Mouse (Mus musculus) mouse trophoblast stem cell (cell line): Measurements from ENCODE around the gene Hist1h2ab.
"Not testable (repeated sequence)": the region's sequence is repeated elsewhere in the genome, so short reads cannot be mapped to it uniquely, and the experiment has no call there.

Experiments used
- in situ Hi-C, 2 experiments: fragments of 300-500 bp; cut with MseI, MboI; formaldehyde crosslinking; loops; 2 replicates in 1 of 2; 3 replicates in 1 of 2; pipeline ENCODE4 v1.15.1; 2025

The Hist1h2ab gene

GRCm38 (mm10) chr13:23750839-23751477, at the start of gene Hist1h2ab:
Gene Hist1h2ab, plus strand, starts transcription at chr13:23751126.
- in situ Hi-C loops, result not testable (repeated sequence)

DNA sequence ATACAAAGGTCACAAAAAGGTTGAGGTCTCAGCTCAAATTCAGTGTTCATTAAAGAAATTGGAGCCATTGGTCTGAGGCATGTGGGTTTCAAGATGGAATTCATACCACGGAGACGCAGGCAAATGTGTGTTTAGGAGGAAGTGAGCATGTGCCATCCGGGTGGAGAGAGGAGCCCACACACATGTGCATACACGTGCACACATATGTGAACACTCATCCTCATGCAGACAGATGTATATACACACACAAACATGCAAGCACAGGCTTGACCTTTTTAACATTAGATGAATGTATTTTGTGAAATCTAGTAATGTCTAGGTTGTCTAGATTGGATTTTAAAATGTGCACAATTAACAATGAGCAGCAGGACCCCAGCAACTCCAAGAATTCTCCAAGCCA, 48.7 kb upstream of the Hist1h2ab start:
- in situ Hi-C loops, result loop anchor here in 1 of 2 experiments (5.0 kb wide), 1 partner anchor 35 kb away; the partner anchor contains the start of gene Hist1h1c

DNA sequence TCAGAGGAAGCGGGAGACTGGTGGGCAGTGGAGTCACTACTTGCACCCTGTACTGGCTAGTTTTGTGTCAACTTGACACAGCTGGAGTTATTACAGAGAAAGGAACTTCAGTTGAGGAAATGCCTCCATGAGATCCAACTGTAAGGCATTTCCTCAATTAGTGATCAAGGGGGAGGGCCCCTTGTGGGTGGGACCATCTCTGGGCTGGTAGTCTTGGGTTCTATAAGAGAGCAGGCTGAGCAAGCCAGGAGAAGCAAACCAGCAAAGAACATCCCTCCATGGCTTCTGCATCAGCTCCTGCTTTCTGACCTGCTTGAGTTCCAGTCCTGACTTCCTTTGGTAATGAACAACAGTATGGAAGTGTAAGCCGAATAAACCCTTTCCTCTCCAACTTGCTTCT, 48.1 kb upstream of the Hist1h2ab start:
- in situ Hi-C loops, result loop anchor here in 1 of 2 experiments (5.0 kb wide), 1 partner anchor 34 kb away; the partner anchor contains the start of gene Hist1h1c

DNA sequence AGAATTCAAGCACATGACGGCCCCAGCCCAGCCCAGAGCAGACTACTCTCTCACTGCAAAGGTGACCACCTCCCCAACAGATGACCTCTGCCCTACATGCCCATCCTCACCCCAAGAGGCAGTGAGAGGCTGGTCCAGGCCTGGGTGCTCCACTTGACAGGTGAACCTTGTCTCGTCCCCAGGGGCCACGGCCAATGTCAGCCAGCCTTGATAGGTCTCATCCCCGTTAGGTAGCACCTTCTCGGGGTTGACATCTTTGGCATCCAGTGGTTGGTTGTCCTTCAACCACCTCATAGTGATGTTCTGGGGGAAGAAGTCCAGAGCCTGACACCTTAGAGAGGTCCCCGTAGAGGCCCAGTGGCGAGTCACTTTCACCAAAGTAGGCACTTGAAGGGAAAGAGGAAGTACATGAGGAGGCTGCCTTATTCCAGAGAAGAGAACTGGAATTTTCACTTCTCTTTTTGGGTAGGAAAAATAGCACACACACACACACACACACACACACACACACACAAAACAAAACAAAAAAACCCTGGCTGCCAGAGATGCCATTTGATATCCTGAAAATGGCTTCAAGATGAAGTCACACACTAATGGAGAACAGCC, 45.1 kb upstream of the Hist1h2ab start:
- in situ Hi-C loops, result no loop called here

DNA sequence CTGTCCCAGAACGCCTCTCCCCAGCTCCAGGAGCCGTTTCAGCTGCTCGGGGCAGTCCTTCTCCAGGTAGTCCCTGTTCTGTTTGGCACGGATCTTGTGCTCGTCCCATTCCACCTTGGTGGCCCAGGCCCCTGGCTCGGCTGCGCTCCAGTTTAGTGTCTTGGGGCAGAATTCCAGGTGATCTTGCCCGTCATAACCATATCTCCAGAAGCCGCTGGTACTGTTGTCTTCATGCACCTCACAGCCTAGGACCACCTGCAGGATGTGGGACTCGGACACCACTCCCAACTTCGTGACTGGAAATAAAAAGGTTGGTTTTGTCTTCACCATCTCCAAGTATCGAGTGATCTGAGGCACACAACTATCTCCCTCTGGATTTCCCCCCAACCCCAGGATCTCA, 44.2 kb upstream of the Hist1h2ab start:
- in situ Hi-C loops, result no loop called here

DNA sequence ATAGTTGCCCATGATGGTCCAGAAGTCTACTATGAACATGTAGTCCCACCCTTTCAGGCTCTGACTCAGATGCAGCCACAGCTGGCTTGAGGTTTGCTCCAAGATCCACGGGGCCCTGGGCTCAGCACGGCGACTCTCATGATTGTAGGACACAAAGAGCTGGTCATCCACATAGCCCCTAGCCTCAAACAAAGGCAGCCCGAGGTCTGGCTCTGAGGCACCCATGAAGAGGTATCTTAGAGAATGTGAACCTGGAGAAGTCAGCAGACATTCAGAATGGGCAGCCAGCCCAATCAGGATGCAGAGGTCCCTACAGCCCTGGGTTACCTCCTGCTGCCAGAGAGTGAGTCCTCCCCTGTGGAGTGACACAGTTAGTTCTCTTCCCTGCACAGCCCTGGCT, 42.9 kb upstream of the Hist1h2ab start:
- in situ Hi-C loops, result no loop called here

DNA sequence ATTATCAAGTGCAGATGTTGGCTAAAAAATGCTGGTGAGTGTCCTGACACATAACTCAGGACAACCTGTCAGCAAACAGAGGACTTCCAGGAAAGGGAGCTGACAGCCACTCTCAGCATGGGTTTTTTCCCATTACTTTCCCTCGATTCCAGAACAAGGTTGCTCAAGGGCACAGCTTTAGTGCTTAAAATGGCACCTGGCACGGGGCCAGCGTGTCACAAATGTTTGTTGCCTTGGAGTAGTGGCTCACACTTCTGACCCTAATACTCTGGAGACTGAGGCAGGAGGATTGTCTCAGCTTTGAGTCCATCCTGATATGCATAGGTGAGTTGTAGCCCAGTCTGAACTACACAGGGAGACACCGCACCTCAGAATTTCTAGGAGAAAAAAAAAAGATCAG, 42.3 kb upstream of the Hist1h2ab start:
- in situ Hi-C loops, result no loop called here

GRCm38 (mm10) chr13:23709714-23710373, 41.1 kb upstream of the Hist1h2ab start:
- in situ Hi-C loops, result no loop called here

DNA sequence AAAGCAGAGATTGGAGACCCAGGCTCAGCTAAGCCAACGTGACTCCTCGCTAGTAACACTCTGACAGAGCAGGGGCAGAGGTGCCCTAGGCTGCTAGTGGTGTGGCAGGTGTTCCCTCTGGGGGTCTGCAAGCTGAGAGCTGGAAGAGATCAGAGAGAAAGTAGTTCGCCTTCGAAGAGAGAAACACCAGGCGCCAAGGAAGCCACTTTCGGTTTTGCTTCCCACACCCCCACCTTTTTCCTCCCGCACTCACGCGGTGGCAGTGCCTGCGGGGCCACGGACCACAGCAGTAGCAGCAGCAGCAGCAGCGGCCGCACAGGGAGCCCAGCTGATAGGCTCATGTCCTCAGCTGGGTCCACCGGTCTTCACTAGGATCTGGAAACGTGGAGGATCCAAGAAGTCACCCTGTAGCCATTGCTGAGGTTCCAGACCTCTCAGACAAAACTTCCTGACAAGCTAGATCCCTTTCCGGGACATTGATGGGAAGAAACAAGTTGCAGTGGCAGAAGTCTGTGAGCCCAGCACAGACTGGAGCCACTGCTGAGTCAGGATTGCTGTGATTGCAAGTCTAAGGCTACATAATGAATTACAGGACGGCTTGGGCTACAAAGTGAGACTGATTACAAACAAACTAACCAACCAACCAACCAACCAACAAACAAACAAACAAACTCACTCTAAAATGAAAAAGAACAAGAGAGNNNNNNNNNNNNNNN, 40.4 kb upstream of the Hist1h2ab start, which contains the start of gene Hfe:
Hfe (minus strand) TSS at position 481 of the 716 bp plus-strand sequence.
- in situ Hi-C loops, result no loop called here

- in situ Hi-C loops, result no loop called here
These were observed 34.5 kb upstream of the Hist1h2ab start for GRCm38 (mm10) chr13:23716261-23717042.

DNA sequence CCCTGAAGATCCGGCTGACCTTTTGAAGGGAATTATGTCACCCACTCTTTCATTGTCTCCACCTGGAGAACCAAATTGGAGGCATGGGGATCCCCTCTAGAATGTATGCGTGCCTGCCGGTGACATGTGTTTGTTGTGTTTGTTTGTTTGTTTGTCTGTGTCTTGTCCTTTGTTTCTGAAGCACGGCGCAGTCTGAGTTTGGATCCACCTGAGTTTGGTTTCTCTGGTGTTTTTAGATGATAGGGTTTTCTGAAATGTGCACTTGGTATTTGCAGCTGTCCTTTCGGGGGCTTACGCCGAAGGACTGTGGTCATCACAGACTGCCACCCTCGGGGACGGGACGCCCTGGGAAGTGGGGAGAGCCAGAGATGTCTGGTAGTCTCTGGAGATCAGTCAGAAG, 33.8 kb upstream of the Hist1h2ab start:
- in situ Hi-C loops, result no loop called here

DNA sequence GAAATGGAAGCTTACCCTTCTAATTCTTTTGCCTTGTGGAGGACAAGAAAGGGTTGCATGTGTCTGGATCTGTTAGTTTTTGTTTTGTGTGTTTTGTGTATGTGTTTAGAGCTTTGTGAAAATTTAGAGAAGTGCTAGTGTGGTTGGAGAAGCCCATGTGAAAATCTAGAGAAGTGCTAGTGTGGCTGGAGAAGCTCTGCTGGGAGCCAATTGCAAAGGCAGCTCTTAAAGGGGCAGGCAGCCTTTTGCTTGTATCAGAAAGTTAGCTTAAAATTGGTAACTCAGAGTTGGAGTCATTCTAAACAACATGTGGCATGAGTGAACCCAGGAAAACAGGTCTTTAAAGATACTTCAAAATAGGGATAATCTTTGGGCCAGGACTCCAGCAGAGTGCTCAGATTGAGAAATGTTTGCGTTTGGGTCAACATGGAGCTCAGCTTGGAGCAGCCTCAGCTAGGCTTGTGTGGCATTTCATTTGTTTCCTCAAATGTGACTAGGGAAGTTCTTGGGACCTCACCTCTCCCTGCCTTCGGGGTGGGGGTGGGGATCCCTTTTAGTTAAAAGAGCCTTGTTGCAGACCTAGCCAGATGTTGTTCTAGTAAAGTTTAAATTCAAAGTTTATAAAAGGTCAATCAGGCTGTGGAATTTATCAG, 33.2 kb upstream of the Hist1h2ab start:
- in situ Hi-C loops, result not testable (repeated sequence)

DNA sequence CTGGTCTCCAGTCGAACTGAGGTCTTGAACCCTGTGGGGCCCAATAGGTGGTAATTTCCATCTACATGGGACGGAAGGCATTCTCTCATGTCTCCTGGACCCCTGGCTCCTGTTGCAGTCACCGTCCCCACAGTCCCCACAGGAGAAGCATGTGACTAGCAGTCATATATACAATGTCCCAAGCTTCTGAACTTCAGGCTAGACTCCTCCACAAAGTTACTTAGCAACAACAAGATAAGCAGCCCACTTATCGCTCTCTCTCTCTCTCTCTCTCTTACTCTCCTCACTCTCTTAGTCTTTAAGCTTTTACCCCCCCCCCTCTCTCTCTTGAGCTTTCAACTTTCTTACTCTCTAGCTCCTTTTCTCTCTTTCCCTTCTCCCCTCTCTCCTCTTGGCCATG, 26.7 kb upstream of the Hist1h2ab start:
- in situ Hi-C loops, result no loop called here

GRCm38 (mm10) chr13:23725213-23725612, 25.7 kb upstream of the Hist1h2ab start:
- in situ Hi-C loops, result no loop called here

- in situ Hi-C loops, result no loop called here
These were observed 22.3 kb upstream of the Hist1h2ab start for GRCm38 (mm10) chr13:23728472-23729191.

DNA sequence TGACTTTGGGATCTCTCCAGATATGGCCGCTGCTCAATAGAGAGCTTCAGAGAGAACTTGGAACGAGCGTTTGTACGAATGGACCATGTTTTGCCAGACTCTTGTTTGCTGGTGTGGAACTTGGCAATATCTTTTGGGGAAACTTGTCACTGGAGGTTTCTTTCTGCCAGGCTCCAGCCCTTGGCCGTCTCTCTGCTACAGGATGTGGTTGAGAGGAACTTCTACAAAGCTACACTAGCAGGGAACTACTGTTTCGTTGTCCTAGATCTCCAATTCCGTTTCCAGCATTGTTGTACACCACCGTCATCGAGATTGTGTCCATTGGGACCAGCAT, 21.8 kb upstream of the Hist1h2ab start:
- in situ Hi-C loops, result no loop called here

- in situ Hi-C loops, result loop anchor here in 1 of 2 experiments (5.0 kb wide), 1 partner anchor 32 kb away; the partner anchor contains the start of genes Hist1h1t and Hist1h4c
These were observed 21.2 kb upstream of the Hist1h2ab start for GRCm38 (mm10) chr13:23729706-23730105.

GRCm38 (mm10) chr13:23730479-23730878, 20.4 kb upstream of the Hist1h2ab start:
- in situ Hi-C loops, result loop anchor here in 1 of 2 experiments (5.0 kb wide), 1 partner anchor 33 kb away; the partner anchor contains the start of genes Hist1h1t and Hist1h4c

DNA sequence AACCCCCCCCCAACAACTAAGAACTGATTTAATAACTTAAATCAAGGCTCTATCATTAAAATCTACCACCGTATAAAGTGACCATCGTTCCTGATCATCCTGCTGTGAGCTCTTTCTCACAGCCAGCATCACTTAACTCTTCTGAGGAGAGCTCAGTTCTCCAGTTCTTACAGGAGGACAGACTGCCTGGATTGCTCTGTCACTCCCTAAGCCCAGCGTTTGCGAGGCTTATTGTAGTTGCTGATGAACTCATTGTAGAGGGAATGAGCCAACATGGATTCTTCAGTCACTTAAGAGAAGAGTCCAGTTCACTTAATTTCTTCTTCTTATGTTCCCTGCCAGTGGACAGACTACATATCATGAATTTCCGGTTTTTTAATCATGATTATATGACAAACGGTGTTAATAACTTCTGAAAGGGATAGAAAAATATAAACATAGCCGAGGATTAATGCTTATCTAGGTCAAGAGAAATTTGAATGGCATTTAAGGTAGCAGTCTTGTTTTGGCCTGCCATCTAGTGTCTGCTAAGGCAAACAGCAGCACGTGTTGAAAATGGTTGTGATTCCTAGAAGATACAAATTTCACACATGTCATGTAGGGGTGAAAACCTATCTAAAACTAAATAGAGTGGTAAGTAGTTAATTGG, 18.6 kb upstream of the Hist1h2ab start:
- in situ Hi-C loops, result loop anchor here in 1 of 2 experiments (5.0 kb wide), 1 partner anchor 35 kb away; the partner anchor contains the start of genes Hist1h1t and Hist1h4c
